Mouse (Mus musculus) forebrain, embryonic 12.5 days (tissue): ENCODE measurements around the gene Mbip. TPM values are rescaled to one million over a fixed set of nuclear protein-coding genes. Genes with fewer than 3 reads are reported as not detected.

Source experiments
- ATAC-seq: fragments of 200-750 bp; cut with Nextera tagmentation; 2 replicates; pipeline ENCODE4 v1.8.0; 2017; ENCODE audit warnings: moderate TSS enrichment; ENCODE audit not compliant: low FRiP score
- H3K27ac ChIP-seq: fragments of 300-500 bp; sonication (generic); 2 replicates; pipeline ENCODE4 v1.5.1; 2016; ENCODE audit warnings: mild to moderate bottlenecking
- H3K27me3 ChIP-seq: fragments of 300-500 bp; sonication (generic); 2 replicates; pipeline ENCODE4 v1.6.1; 2016; ENCODE audit warnings: mild to moderate bottlenecking
- H3K36me3 ChIP-seq: fragments of 300-500 bp; sonication (generic); replicated peaks from 2 replicates; pipeline ENCODE4 v1.6.1; 2016; ENCODE audit warnings: mild to moderate bottlenecking
- H3K4me1 ChIP-seq: fragments of 300-500 bp; sonication (generic); 2 replicates; pipeline ENCODE4 v1.6.1; 2016
- H3K4me2 ChIP-seq: fragments of 300-500 bp; sonication (generic); 2 replicates; pipeline ENCODE4 v1.6.1; 2016; ENCODE audit warnings: mild to moderate bottlenecking, moderate library complexity
- H3K4me3 ChIP-seq: fragments of 300-500 bp; sonication (generic); replicated peaks from 2 replicates; pipeline ENCODE4 v1.5.1; 2016; ENCODE audit warnings: mild to moderate bottlenecking
- H3K9ac ChIP-seq: fragments of 300-500 bp; sonication (generic); 2 replicates; pipeline ENCODE4 v1.6.1; 2016; ENCODE audit warnings: mild to moderate bottlenecking
- H3K9me3 ChIP-seq: fragments of 300-500 bp; sonication (generic); 2 replicates; pipeline ENCODE4 v1.6.1; 2016
- WGBS: fragments of 180-500 bp; shearing (Covaris S2); methylation state at CpG from one replicate; pipeline ENCODE4 v1.1.7; 2016; 5-methylcytosine and 5-hydroxymethylcytosine counted together
- polyA plus RNA-seq: library from polyadenylated mRNA; unstranded; fragments of >200 nt; fragmentation: Nextera tagmentation; extraction: Ambion mirVana; gene quantifications from 2 replicates; pipeline ENCODE4 v1.2.1, GENCODE M21; 2016

The Mbip gene
- 68.1 and 88.3 TPM in 2 replicates for polyA plus RNA-seq

DNA sequence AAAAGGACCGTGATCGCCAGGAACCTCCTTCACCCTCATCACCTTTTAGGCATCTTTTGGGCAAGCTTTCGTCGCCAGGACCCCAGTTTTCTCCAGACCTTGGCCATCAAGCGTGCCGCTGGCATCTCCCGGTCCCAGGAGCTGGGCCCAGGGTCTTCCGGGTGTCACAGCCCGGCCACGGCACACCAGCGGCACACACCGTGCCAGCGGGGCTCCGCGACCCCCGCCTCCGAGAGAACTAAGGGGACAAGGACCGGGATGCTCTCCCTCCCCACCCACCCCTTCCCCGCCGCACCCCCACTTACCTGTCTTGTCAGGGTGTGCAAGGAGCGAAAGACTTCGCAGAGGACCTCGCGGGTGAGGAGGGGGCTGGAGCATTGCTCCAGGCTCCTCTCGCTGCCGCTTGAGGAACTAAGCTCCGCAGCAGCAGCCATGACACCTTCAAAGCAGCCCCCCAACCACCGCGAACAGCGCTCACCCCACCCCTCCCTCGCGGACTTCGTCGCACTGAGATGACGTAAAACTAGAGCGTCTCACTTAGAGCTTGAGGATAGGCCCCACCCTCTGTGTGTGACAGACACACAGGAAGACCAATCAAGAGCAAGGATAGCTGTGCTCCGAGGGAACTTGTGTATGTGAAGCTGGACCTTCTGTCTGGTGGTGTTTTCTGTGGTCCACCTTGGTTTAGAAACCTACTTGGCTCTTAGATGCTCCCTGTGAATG lies at the start of gene Mbip:
Gene Mbip (minus strand): TSS at position 528 of the 723 bp plus-strand sequence.
- WGBS: under 1% methylated on average over 37 of the region's 37 CpGs
- H3K4me1 ChIP-seq: peaks cover 4% of the 10 kb centered on the region

DNA sequence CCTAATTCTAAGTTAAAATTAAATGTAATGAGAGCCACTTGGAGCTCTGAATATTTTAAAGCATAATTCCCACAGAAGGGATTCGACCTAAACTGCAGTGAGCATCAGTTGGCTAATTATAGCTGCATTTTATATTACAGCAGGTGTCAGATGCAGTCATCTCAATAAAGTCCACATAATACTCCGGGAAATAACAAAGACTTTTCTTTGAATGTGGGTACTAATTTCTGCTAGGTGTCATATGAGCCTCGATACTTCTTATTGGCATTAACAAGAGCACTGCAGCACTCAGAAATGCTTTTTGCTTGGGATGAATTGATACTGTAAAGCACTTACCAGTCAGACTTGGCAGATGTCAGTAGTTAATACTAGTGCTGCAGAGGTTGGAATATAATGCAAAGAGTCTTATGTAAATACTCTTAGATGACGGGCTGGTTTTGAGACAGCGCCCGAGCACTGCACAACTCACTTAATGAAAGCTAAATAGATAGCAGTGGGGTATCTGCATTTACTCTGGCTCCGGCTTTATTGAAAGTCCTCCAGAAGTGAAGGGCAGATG lies 42.0 kb upstream of the Mbip start:
- H3K9ac ChIP-seq: no peak overlapping the region

More for the DNA sequence above, at the start of gene Mbip:
- H3K9ac ChIP-seq: peak within 1 kb of the TSS; percentile 81
- no peaks in the 10 kb centered on the region for H3K9me3 ChIP-seq
- peak within 1 kb of the TSS; percentile 56 for H3K4me2 ChIP-seq
- H3K27ac ChIP-seq: peak within 1 kb of the TSS; percentile 72
- peaks cover 3% of the 10 kb centered on the region; the same call in 1 of the 2 replicates for H3K27me3 ChIP-seq
- H3K4me3 ChIP-seq: peak within 1 kb of the TSS; percentile 75
- peak; percentile 99 for ATAC-seq
- no peaks in the 10 kb centered on the region for H3K36me3 ChIP-seq

DNA sequence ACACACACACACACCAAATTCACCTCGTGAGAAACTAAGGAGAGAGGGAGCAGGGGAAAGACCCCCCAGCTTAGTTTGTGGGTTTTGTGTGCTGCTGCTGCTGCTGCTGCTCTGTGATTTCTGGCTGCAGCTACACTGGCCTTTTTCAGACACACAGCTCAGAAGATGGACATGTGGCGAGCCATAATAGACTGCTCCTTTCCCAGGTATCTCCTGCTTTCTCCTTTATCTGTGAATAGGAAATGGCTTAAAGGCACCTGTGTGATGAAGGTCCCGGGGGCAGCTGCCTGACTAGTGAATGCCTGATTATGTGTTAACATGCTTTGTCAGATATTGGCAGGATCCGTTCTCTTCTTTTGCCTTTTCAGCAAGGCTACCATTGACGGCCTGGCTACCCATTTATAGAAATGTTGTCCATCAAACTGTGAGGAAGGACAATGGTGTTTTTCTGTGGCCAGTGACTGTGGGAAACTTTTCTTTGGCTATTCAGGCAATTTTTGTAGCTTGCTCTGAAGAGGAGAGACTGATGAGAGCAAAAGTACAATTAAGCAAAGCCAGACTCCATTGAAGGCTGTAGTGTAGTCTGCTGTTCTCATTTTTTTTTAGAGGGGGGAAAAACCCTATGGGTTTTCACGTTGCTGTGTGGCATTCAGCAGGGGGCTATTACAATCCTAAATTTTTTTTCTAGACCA lies 41.4 kb upstream of the Mbip start:
- Histone ChIP-seq H3K4me1 (peaks cover 15% of the 10 kb centered on the region), H3K27me3 (no peaks in the 10 kb centered on the region), H3K27ac (peak overlapping the region; percentile 60), H3K36me3 (no peaks in the 10 kb centered on the region), H3K9me3 (no peaks in the 10 kb centered on the region), H3K4me3 (no peak overlapping the region), H3K9ac (no peak overlapping the region), H3K4me2 (no peak overlapping the region)
- WGBS: 17% methylated on average over 5 of the region's 6 CpGs
- ATAC-seq: peak; percentile 67

More for the DNA sequence above, 42.0 kb upstream of the Mbip start:
- peak; percentile 79 for ATAC-seq
- H3K27ac ChIP-seq: peak overlapping the region; percentile 60; the same call in 1 of the 2 replicates
- no peak overlapping the region for H3K4me3 ChIP-seq
- no peak overlapping the region for H3K4me2 ChIP-seq
- H3K27me3 ChIP-seq: no peaks in the 10 kb centered on the region
- H3K4me1 ChIP-seq: peaks cover 15% of the 10 kb centered on the region
- H3K36me3 ChIP-seq: no peaks in the 10 kb centered on the region
- no peaks in the 10 kb centered on the region for H3K9me3 ChIP-seq
- 30% methylated on average over 7 of the region's 7 CpGs for WGBS

DNA sequence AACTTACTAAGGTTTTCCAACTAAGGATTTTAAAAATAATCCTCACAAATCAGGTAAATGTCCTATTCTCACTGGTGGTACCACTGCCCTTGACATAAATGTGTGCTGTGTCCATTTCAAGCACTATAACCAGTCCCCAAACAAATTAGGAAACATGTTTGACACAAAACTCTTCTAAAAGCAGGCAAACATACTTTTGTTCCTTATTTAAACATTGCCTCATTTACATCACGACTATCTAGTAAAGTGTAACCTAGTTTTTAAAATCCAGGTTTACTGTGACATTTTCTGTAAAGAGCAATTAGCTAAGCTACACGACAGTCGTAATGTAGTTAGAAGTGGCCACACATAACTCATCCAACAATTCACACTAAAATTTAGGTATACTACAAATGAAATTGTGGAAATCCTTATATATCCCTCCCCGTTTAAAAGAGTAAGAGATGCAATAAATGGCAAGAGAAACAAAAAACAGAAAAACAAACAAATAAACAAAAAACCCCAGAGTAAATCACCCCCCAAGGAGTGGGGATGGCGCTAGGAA lies 851 bp downstream of the Mbip start:
- H3K4me3 ChIP-seq: peak overlapping the region; percentile 75
- H3K4me2 ChIP-seq: peak overlapping the region; percentile 56
- 3% methylated on average over 5 of the region's 5 CpGs for WGBS
- peaks cover 4% of the 10 kb centered on the region for H3K4me1 ChIP-seq
- peak overlapping the region; percentile 81 for H3K9ac ChIP-seq
- H3K27me3 ChIP-seq: peaks cover 3% of the 10 kb centered on the region; the same call in 1 of the 2 replicates
- peak overlapping the region; percentile 72 for H3K27ac ChIP-seq
- no peaks in the 10 kb centered on the region for H3K36me3 ChIP-seq
- no peak for ATAC-seq
- no peaks in the 10 kb centered on the region for H3K9me3 ChIP-seq

DNA sequence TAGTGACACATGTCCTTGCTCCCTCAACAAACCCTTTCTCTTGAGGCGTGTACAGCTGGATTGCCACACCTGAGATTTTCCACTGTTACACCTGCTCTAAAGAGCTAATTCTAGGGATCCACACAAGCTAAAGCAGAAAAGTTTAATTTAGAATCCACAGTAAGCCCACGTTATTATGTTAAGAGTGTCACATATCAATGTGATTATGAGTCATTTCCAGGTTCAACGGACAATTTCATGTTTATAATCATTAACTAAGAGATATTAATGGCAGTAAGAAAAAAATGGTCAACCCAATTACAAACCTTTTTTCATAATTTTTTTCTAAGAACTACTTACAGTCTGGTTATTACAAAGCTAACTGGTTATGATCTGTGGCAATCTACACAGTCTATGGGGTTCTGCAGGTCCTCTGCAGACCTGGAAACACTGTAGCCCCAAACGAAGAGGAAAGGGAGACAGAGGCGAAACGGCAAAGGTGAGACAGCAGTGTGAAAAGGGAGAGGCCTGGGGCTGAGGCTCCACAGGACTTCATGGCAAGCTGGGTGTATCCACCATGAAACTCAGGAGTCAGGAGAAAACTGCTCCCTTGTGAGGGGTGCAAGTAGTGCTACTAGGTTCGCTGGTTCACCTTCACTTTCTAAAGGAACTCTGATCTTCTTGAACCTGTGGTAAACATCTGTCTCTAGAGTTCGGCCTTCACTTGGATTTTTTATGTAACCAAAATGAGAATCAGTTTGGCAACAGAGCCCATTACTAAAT lies 6.2 kb downstream of the Mbip start:
- no peak overlapping the region for H3K9ac ChIP-seq
- no peak overlapping the region for H3K4me2 ChIP-seq
- H3K4me1 ChIP-seq: peaks cover 5% of the 10 kb centered on the region
- 53% methylated on average over 8 of the region's 8 CpGs for WGBS
- H3K4me3 ChIP-seq: no peak overlapping the region
- H3K27me3 ChIP-seq: no peaks in the 10 kb centered on the region
- ATAC-seq: no peak
- H3K27ac ChIP-seq: no peak overlapping the region
- H3K9me3 ChIP-seq: no peaks in the 10 kb centered on the region
- H3K36me3 ChIP-seq: peaks cover 27% of the 10 kb centered on the region

DNA sequence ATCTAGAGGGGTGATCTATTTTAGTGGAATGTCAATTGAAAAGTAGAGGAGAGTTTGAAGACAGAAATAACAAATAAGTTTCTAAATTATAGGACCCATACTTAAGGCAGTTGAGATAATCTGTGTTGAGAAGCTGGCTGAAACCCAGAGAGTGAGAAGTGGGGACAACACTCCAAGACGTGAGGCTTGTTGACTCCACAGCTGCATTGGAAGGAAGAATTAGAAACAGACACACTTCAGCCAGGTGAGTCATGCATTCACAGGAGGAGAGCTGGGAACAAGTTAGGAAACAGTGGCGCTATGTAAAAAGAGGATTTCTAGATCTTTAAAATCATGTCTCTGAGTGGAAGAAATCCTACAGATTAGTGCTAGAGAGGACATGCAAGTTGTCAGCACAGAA lies 12.2 kb downstream of the Mbip start:
- no peaks in the 10 kb centered on the region for H3K4me1 ChIP-seq
- ATAC-seq: no peak
- no peak overlapping the region for H3K9ac ChIP-seq
- no peaks in the 10 kb centered on the region for H3K9me3 ChIP-seq
- H3K36me3 ChIP-seq: peaks cover 60% of the 10 kb centered on the region
- H3K4me3 ChIP-seq: no peak overlapping the region
- 90% methylated on average over 2 of the region's 2 CpGs for WGBS
- no peak overlapping the region for H3K27ac ChIP-seq
- no peak overlapping the region for H3K4me2 ChIP-seq
- H3K27me3 ChIP-seq: no peaks in the 10 kb centered on the region

DNA sequence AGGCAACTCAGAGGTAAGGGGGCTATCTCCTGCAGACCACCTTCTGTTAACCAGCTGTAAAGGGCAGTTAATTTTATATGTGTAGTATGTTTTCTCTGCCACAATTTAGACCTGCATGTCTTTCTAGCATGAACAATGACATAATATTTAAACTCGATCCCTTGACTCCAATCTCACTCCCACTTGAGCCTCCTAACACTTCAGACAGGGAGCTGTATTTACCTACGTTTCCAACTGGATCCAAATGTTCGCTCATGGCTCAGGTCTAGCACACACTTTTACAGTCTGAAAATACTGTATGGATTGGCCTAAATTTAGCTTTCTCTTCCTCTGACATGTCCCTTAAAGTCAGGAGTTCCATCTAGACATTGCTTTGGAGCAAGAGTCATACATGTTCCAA lies 13.2 kb downstream of the Mbip start:
- Histone ChIP-seq H3K27me3 (no peaks in the 10 kb centered on the region), H3K36me3 (peaks cover 68% of the 10 kb centered on the region), H3K9ac (no peak overlapping the region), H3K4me2 (no peak overlapping the region), H3K4me1 (no peaks in the 10 kb centered on the region), H3K4me3 (no peak overlapping the region), H3K27ac (no peak overlapping the region), H3K9me3 (no peaks in the 10 kb centered on the region)
- WGBS: 90% methylated on average over 3 of the region's 3 CpGs
- no peak for ATAC-seq

DNA sequence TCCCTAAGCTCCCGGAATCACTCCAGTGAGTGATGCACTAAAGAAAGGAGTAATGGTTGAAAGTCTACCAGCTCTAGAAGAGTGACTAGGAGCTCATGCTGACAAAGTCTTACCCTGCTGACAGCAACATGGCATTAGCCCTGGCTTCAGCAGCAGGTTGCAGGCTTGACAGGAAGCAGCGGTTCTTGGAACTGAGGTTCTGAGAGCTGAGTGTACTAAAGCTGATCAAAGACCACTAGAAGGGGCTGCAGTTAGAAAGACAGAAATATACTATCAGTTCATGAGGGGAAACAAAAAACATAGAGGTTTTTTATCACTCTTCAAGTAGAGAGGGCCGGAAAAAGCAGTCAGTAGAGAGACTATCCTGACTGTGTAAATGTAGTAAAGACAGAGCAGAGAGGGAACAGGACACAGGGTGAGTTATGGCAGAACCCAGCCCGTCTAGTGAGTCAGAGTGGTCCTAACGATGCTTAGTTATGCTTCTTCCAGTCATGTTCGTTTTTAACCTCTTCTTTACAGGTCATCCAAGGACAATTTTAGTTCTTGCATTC lies 18.2 kb downstream of the Mbip start:
- H3K27ac ChIP-seq: no peak overlapping the region
- H3K9me3 ChIP-seq: no peaks in the 10 kb centered on the region
- 93% methylated on average over 6 of the region's 6 CpGs for WGBS
- peaks cover 43% of the 10 kb centered on the region for H3K36me3 ChIP-seq
- H3K4me1 ChIP-seq: no peaks in the 10 kb centered on the region
- H3K4me2 ChIP-seq: no peak overlapping the region
- ATAC-seq: no peak
- no peak overlapping the region for H3K4me3 ChIP-seq
- H3K9ac ChIP-seq: no peak overlapping the region
- no peaks in the 10 kb centered on the region for H3K27me3 ChIP-seq

DNA sequence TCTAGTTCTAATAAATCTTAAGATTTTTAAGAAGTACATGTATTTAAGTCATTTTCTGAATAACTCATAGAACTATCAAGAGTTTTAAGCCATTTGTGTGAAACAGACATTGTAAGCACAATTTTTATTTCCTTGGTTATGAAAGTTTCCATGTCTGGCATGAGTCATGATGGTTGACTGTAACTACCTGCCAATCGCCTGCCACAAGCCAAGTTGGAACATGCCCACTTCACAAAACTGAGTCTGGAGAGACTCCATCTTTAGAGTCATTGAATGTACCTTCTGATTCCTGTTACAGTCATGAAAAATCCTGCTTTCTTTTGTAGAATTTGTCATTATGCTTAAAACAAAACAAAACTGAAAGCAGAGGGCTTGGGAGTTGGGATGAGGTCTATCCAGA lies 19.8 kb downstream of the Mbip start:
- Histone ChIP-seq H3K9ac (no peak overlapping the region), H3K36me3 (peaks cover 34% of the 10 kb centered on the region), H3K27ac (no peak overlapping the region), H3K4me1 (no peaks in the 10 kb centered on the region), H3K4me2 (no peak overlapping the region), H3K4me3 (no peak overlapping the region), H3K9me3 (no peaks in the 10 kb centered on the region), H3K27me3 (no peaks in the 10 kb centered on the region)
- ATAC-seq: no peak
- 100% methylated on average over 1 of the region's 1 CpGs for WGBS

DNA sequence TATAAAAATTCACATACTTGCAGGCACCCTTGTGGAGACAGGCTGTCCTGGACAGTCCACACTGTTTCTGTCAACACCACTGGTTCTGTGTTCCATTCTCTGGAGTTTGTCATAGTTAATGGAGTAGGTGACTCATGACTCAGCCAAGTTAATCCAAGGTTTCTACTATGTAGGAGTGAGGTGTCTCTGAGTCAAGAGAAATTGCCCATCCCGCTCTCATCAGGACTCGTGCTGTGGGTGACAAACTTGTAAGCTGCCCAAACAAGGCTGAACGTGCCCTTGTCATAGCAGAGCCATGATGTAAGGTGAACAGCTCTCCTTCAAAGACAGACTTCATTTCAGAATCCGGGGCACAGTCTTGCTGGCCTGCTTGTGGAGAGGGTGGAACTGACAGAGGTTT lies 26.8 kb downstream of the Mbip start:
- no peak overlapping the region for H3K27ac ChIP-seq
- 91% methylated on average over 4 of the region's 4 CpGs for WGBS
- no peaks in the 10 kb centered on the region for H3K9me3 ChIP-seq
- no peak for ATAC-seq
- H3K4me1 ChIP-seq: no peaks in the 10 kb centered on the region
- H3K4me3 ChIP-seq: no peak overlapping the region
- no peaks in the 10 kb centered on the region for H3K36me3 ChIP-seq
- H3K9ac ChIP-seq: no peak overlapping the region
- no peak overlapping the region for H3K4me2 ChIP-seq
- H3K27me3 ChIP-seq: no peaks in the 10 kb centered on the region

DNA sequence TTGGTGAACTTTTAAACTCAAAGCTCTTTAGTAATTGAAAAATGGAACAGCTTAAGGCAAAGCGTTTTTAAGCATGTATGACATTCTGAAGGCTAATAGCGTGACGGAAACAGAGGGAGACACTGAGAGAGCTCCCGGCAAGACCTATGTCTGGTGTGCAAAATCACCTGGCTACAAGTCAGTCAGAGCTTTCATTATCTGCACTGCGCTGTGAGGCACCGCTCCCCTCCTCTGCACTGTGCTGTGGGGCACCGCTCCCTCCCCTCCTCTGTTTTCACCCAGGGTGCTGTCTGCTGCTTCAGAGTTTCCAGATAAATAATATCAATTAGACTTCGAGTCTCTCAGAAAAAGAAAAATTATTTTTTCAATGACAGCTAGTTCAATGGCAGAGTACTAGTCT lies 27.6 kb downstream of the Mbip start:
- no peak overlapping the region for H3K4me2 ChIP-seq
- WGBS: 89% methylated on average over 8 of the region's 8 CpGs
- H3K27ac ChIP-seq: no peak overlapping the region
- H3K27me3 ChIP-seq: no peaks in the 10 kb centered on the region
- H3K36me3 ChIP-seq: no peaks in the 10 kb centered on the region
- no peaks in the 10 kb centered on the region for H3K4me1 ChIP-seq
- ATAC-seq: no peak
- H3K9me3 ChIP-seq: no peaks in the 10 kb centered on the region
- no peak overlapping the region for H3K4me3 ChIP-seq
- H3K9ac ChIP-seq: no peak overlapping the region
